Mouse (Mus musculus): Measurements from ENCODE around the gene Gnb1. TPM values are rescaled to one million over a fixed set of nuclear protein-coding genes. Genes with fewer than 3 reads are reported as not detected.

Gnb1 gene
- polyA plus RNA-seq, 1 experiment from 2014 or later, result 778 TPM

GRCm38 (mm10) chr4:155467237-155468010 lies 23.7 kb upstream of the Gnb1 start:
- WGBS, result 84% methylated on average over 13 of the region's 13 CpGs
- Histone ChIP-seq H3K4me3 (ENCODE audit: low read depth, low read length) (no peak overlapping the region), H3K9me3 (ENCODE audit: control insufficient read depth, low read length) (no peaks in the 10 kb centered on the region), H3K36me3 (ENCODE audit: control insufficient read depth, insufficient read depth, low read length) (no peaks in the 10 kb centered on the region), H3K4me1 (ENCODE audit: control insufficient read depth, insufficient read depth, low read length) (no peaks in the 10 kb centered on the region), H3K27me3 (ENCODE audit: control insufficient read depth, insufficient read depth, low read length) (peaks cover 2% of the 10 kb centered on the region; the same call in 1 of the 2 replicates), H3K27ac (ENCODE audit: low read depth, low read length) (no peak overlapping the region), H3K9ac (ENCODE audit: low read length) (no peak overlapping the region), H3K4me2 (ENCODE audit: low read depth) (no peak overlapping the region)
- no peak for DNase-seq (ENCODE audit: low spot score)
- no peak for ATAC-seq (ENCODE audit: insufficient read depth, low FRiP score, low TSS enrichment)

DNA sequence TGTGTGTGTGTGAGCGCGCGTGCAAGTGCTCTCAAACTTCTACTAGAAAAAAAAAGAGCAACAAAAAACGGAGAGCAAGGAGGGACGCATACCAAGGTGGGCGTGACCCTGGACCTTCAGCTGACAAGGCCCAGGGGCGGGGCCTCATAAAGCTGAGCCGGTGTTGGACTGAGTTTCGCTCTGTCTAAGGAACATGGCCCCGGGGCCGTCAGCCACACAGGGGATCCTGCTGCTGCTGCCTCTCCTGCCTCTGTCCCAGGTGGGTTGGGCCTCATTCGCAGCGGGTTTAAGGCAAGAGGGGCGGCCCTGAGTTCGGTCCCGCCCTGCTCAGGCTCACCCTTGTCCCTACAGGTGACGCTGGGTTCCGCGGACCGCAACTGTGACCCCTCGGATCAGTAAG lies 22.2 kb upstream of the Gnb1 start, which contains the start of gene Tmem52:
Gene Tmem52 (plus strand): TSS at position 163 of the 400 bp plus-strand sequence.
- Histone ChIP-seq H3K36me3 (ENCODE audit: control insufficient read depth, insufficient read depth, low read length) (no peaks in the 10 kb centered on the region), H3K4me3 (ENCODE audit: low read depth, low read length) (no peak within 1 kb of the TSS), H3K27me3 (ENCODE audit: control insufficient read depth, insufficient read depth, low read length) (peaks cover 2% of the 10 kb centered on the region; the same call in 1 of the 2 replicates), H3K4me2 (ENCODE audit: low read depth) (0 out of 2 replicates have a peak within 1 kb of the TSS, but pooled peaks have one; percentile 30), H3K9ac (ENCODE audit: low read length) (no peak within 1 kb of the TSS), H3K27ac (ENCODE audit: low read depth, low read length) (no peak within 1 kb of the TSS), H3K4me1 (ENCODE audit: control insufficient read depth, insufficient read depth, low read length) (no peaks in the 10 kb centered on the region), H3K9me3 (ENCODE audit: control insufficient read depth, low read length) (no peaks in the 10 kb centered on the region)
- DNase-seq (ENCODE audit: low spot score) (no peak), ATAC-seq (ENCODE audit: insufficient read depth, low FRiP score, low TSS enrichment) (no peak)
- WGBS, result 15% methylated on average over 21 of the region's 21 CpGs

- H3K36me3 ChIP-seq (ENCODE audit: control insufficient read depth, insufficient read depth, low read length), result no peaks in the 10 kb centered on the region
- DNase-seq (ENCODE audit: low spot score) (no peak), ATAC-seq (ENCODE audit: insufficient read depth, low FRiP score, low TSS enrichment) (no peak)
- H3K9me3 ChIP-seq (ENCODE audit: control insufficient read depth, low read length), result no peaks in the 10 kb centered on the region
- H3K4me2 ChIP-seq (ENCODE audit: low read depth), result no peak overlapping the region
- H3K27me3 ChIP-seq (ENCODE audit: control insufficient read depth, insufficient read depth, low read length), result peaks cover 2% of the 10 kb centered on the region; the same call in 1 of the 2 replicates
- no peaks in the 10 kb centered on the region for H3K4me1 ChIP-seq (ENCODE audit: control insufficient read depth, insufficient read depth, low read length)
- no peak overlapping the region for H3K4me3 ChIP-seq (ENCODE audit: low read depth, low read length)
- no peak overlapping the region for H3K27ac ChIP-seq (ENCODE audit: low read depth, low read length)
- 84% methylated on average over 18 of the region's 18 CpGs for WGBS
- H3K9ac ChIP-seq (ENCODE audit: low read length), result no peak overlapping the region
Observed at GRCm38 (mm10) chr4:155469590-155470262, 21.4 kb upstream of the Gnb1 start.

GRCm38 (mm10) chr4:155470263-155470953 lies 20.8 kb upstream of the Gnb1 start:
- WGBS, result 77% methylated on average over 16 of the region's 16 CpGs
- Histone ChIP-seq H3K9ac (ENCODE audit: low read length) (no peak overlapping the region), H3K27ac (ENCODE audit: low read depth, low read length) (no peak overlapping the region), H3K4me3 (ENCODE audit: low read depth, low read length) (no peak overlapping the region), H3K27me3 (ENCODE audit: control insufficient read depth, insufficient read depth, low read length) (peaks cover 2% of the 10 kb centered on the region; the same call in 1 of the 2 replicates), H3K4me1 (ENCODE audit: control insufficient read depth, insufficient read depth, low read length) (no peaks in the 10 kb centered on the region), H3K9me3 (ENCODE audit: control insufficient read depth, low read length) (no peaks in the 10 kb centered on the region), H3K36me3 (ENCODE audit: control insufficient read depth, insufficient read depth, low read length) (no peaks in the 10 kb centered on the region), H3K4me2 (ENCODE audit: low read depth) (no peak overlapping the region)
- ATAC-seq (ENCODE audit: insufficient read depth, low FRiP score, low TSS enrichment) (no peak), DNase-seq (ENCODE audit: low spot score) (no peak)

DNA sequence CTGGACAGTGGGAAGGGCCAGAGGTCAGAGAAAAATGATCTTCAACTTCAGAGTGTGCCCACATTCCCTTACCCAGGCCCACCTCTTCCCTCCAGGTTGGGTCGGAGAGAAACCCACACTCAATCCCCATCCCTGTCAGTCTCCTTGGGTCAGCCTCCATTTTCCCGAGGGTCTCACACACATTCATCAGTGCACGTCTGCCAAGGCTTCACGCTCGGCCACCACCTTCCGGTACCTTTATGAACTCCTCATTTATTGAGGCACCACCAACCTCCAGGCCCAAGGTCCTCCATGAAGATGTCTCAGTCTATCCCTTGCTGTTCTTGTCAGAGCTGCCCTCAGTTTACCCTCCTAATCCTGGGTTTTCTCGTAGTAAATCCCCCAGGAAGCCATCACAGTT lies 20.2 kb upstream of the Gnb1 start:
- Histone ChIP-seq H3K4me2 (ENCODE audit: low read depth) (no peak overlapping the region), H3K27me3 (ENCODE audit: control insufficient read depth, insufficient read depth, low read length) (peaks cover 2% of the 10 kb centered on the region; the same call in 1 of the 2 replicates), H3K9me3 (ENCODE audit: control insufficient read depth, low read length) (no peaks in the 10 kb centered on the region), H3K36me3 (ENCODE audit: control insufficient read depth, insufficient read depth, low read length) (no peaks in the 10 kb centered on the region), H3K4me3 (ENCODE audit: low read depth, low read length) (no peak overlapping the region), H3K27ac (ENCODE audit: low read depth, low read length) (no peak overlapping the region), H3K9ac (ENCODE audit: low read length) (no peak overlapping the region), H3K4me1 (ENCODE audit: control insufficient read depth, insufficient read depth, low read length) (no peaks in the 10 kb centered on the region)
- WGBS, result 86% methylated on average over 7 of the region's 7 CpGs
- no peak for DNase-seq (ENCODE audit: low spot score)
- no peak for ATAC-seq (ENCODE audit: insufficient read depth, low FRiP score, low TSS enrichment)

DNA sequence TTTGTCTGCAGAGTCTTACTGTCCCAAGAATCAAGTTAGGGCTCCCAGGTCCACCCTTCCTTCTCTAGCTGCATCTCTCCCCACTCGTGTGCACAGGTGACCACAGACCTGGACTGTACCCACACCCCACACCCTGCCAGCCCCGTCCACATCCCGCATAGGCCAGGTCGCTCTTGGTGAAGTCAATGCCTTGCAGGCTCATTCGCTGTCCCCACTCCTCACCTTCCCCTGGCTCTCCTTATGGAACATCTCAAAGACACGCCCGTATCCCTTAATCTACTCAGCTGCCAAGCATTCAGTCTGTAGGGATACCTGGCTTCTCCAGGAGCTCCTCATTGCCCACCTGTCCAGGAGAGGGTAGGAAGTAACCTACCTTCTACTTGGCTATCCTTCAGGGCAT lies 19.8 kb upstream of the Gnb1 start:
- ATAC-seq (ENCODE audit: insufficient read depth, low FRiP score, low TSS enrichment), result no peak

DNA sequence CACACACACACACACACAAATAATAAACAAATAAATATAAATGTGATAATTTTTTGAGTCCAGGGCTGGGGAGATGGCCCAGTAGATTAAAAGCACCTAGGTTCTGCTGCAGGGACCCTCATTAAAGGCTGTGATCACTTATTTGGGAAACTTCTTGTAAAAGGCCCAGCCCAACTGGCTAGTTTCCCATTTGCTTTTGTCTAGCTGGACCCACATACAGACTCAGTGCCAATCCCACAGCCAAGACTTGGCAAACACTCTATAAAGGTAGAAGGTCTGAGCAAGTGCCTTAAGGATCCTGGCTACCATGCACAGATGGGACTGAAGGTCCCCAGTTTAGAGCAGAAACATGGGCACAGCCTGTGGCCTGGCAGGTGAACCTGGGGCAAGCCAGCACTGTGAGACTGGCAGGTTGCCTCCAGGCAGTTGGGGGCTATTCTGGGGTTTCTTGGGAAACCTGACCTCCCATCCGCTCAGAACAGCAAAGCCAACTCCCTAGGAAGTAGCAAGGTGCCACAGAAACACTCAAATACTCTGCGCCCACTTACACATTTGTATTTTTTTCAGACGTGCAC lies 18.4 kb upstream of the Gnb1 start:
- no peak overlapping the region for H3K4me2 ChIP-seq (ENCODE audit: low read depth)
- H3K27me3 ChIP-seq (ENCODE audit: control insufficient read depth, insufficient read depth, low read length), result peaks cover 2% of the 10 kb centered on the region; the same call in 1 of the 2 replicates
- H3K4me3 ChIP-seq (ENCODE audit: low read depth, low read length), result no peak overlapping the region
- DNase-seq (ENCODE audit: low spot score) (no peak), ATAC-seq (ENCODE audit: insufficient read depth, low FRiP score, low TSS enrichment) (no peak)
- no peaks in the 10 kb centered on the region for H3K36me3 ChIP-seq (ENCODE audit: control insufficient read depth, insufficient read depth, low read length)
- H3K27ac ChIP-seq (ENCODE audit: low read depth, low read length), result no peak overlapping the region
- H3K4me1 ChIP-seq (ENCODE audit: control insufficient read depth, insufficient read depth, low read length), result no peaks in the 10 kb centered on the region
- H3K9ac ChIP-seq (ENCODE audit: low read length), result peak overlapping the region; percentile 6; the same call in 1 of the 2 replicates
- WGBS, result 90% methylated on average over 3 of the region's 3 CpGs
- no peaks in the 10 kb centered on the region for H3K9me3 ChIP-seq (ENCODE audit: control insufficient read depth, low read length)

More for the DNA sequence above, 19.8 kb upstream of the Gnb1 start:
- H3K27ac ChIP-seq (ENCODE audit: low read depth, low read length), result no peak overlapping the region
- no peak overlapping the region for H3K4me3 ChIP-seq (ENCODE audit: low read depth, low read length)
- no peak for DNase-seq (ENCODE audit: low spot score)
- no peak overlapping the region for H3K9ac ChIP-seq (ENCODE audit: low read length)
- no peaks in the 10 kb centered on the region for H3K9me3 ChIP-seq (ENCODE audit: control insufficient read depth, low read length)
- no peaks in the 10 kb centered on the region for H3K36me3 ChIP-seq (ENCODE audit: control insufficient read depth, insufficient read depth, low read length)
- H3K27me3 ChIP-seq (ENCODE audit: control insufficient read depth, insufficient read depth, low read length), result peaks cover 2% of the 10 kb centered on the region; the same call in 1 of the 2 replicates
- H3K4me1 ChIP-seq (ENCODE audit: control insufficient read depth, insufficient read depth, low read length), result no peaks in the 10 kb centered on the region
- WGBS, result 92% methylated on average over 7 of the region's 7 CpGs
- H3K4me2 ChIP-seq (ENCODE audit: low read depth), result no peak overlapping the region

GRCm38 (mm10) chr4:155473319-155473718 lies 17.8 kb upstream of the Gnb1 start:
- Histone ChIP-seq H3K27me3 (ENCODE audit: control insufficient read depth, insufficient read depth, low read length) (peaks cover 2% of the 10 kb centered on the region; the same call in 1 of the 2 replicates), H3K4me1 (ENCODE audit: control insufficient read depth, insufficient read depth, low read length) (no peaks in the 10 kb centered on the region), H3K36me3 (ENCODE audit: control insufficient read depth, insufficient read depth, low read length) (no peaks in the 10 kb centered on the region), H3K27ac (ENCODE audit: low read depth, low read length) (no peak overlapping the region), H3K4me3 (ENCODE audit: low read depth, low read length) (no peak overlapping the region), H3K4me2 (ENCODE audit: low read depth) (no peak overlapping the region), H3K9ac (ENCODE audit: low read length) (peak overlapping the region; percentile 6; the same call in 1 of the 2 replicates), H3K9me3 (ENCODE audit: control insufficient read depth, low read length) (no peaks in the 10 kb centered on the region)
- DNase-seq (ENCODE audit: low spot score) (no peak), ATAC-seq (ENCODE audit: insufficient read depth, low FRiP score, low TSS enrichment) (no peak)
- 73% methylated on average over 5 of the region's 5 CpGs for WGBS

Measured in neural tube, embryonic 11.5 days (tissue).